Mouse (Mus musculus) thymus, adult 2 months (tissue): ENCODE data around the gene Hist1h3f. TPM values are rescaled to one million over a fixed set of nuclear protein-coding genes. Genes with fewer than 3 reads are reported as not detected.

Experiments used
- DNase-seq: peaks from one replicate; pipeline ENCODE4 v3.0.0; 2021
- H3K27ac ChIP-seq: fragments of 200-500 bp; 2 replicates; pipeline ENCODE4 v1.5.1; 2012; ENCODE audit warnings: low read length, control low read depth; ENCODE audit not compliant: control insufficient read depth, insufficient read depth
- H3K27me3 ChIP-seq: fragments of 200-500 bp; 2 replicates; pipeline ENCODE4 v1.6.1; 2012; ENCODE audit warnings: mild to moderate bottlenecking, low read length, moderate library complexity, mixed read lengths; ENCODE audit not compliant: control insufficient read depth, insufficient read depth
- H3K36me3 ChIP-seq: fragments of 200-500 bp; 2 replicates; pipeline ENCODE4 v1.6.1; 2012; ENCODE audit warnings: mild to moderate bottlenecking, low read length, moderate library complexity; ENCODE audit not compliant: control insufficient read depth, insufficient read depth
- H3K4me1 ChIP-seq: fragments of 200-500 bp; replicated peaks from 2 replicates; pipeline ENCODE4 v1.6.1; 2012; ENCODE audit warnings: low read length; ENCODE audit not compliant: control insufficient read depth, insufficient read depth
- H3K4me3 ChIP-seq: fragments of 200-500 bp; 2 replicates; pipeline ENCODE4 v1.5.1; 2012; ENCODE audit warnings: mild to moderate bottlenecking, low read length, control low read depth, moderate library complexity; ENCODE audit not compliant: control insufficient read depth, insufficient read depth
- CTCF ChIP-seq: fragments of 200-500 bp; IDR thresholded peaks from 2 replicates; pipeline ENCODE4 v1.5.1; 2012; ENCODE audit warnings: mild to moderate bottlenecking, control low read depth, low read length, moderate library complexity, borderline replicate concordance; ENCODE audit not compliant: control insufficient read depth, poor library complexity, insufficient read depth; ENCODE audit errors: extremely low read depth
- POLR2A ChIP-seq: fragments of 200-500 bp; IDR thresholded peaks from 2 replicates; pipeline ENCODE4 v1.6.1; 2012; ENCODE audit warnings: mild to moderate bottlenecking, low read length, control low read depth, moderate library complexity; ENCODE audit not compliant: control insufficient read depth, poor library complexity, insufficient read depth; ENCODE audit errors: extremely low read depth
- WGBS: fragments of 180-500 bp; shearing (Covaris S2); methylation state at CpG from one replicate; pipeline ENCODE4 v1.1.7; 2018; 5-methylcytosine and 5-hydroxymethylcytosine counted together
- polyA plus RNA-seq: library from polyadenylated mRNA; depleted of rRNA; stranded (reverse); fragments of >200 nt; gene quantifications from 2 replicates; pipeline ENCODE4 v1.2.3, GENCODE M21; 2012; rRNA removed

Hist1h3f gene
- polyA plus RNA-seq, 1 experiment = 72.3 TPM

- Histone ChIP-seq H3K27ac (no peak overlapping the region), H3K4me3 (no peak overlapping the region), H3K27me3 (no peaks in the 10 kb centered on the region), H3K4me1 (peaks cover 2% of the 10 kb centered on the region), H3K36me3 (no peaks in the 10 kb centered on the region)
- DNase-seq = no peak
- 76% methylated on average over 7 of the region's 7 CpGs for WGBS
- TF ChIP-seq POLR2A (no peak), CTCF (no peak)
These were observed 48.8 kb downstream of the Hist1h3f start for GRCm38 (mm10) chr13:23592614-23593013.

- Histone ChIP-seq H3K4me1 (peaks cover 2% of the 10 kb centered on the region), H3K27me3 (no peaks in the 10 kb centered on the region), H3K4me3 (no peak overlapping the region), H3K27ac (no peak overlapping the region), H3K36me3 (no peaks in the 10 kb centered on the region)
- no peak for DNase-seq
- WGBS = 12% methylated on average over 5 of the region's 5 CpGs
- TF ChIP-seq CTCF = no peak
- no peak for TF ChIP-seq POLR2A
These were observed 49.4 kb downstream of the Hist1h3f start for GRCm38 (mm10) chr13:23593051-23593770.

Other genes with a start within 250 kb of the Hist1h3f start
- gene Zfp322a, start 174.8 kb upstream of the Hist1h3f start, polyA plus RNA-seq = 2.4 and 3.7 TPM in 2 replicates
- 4.2 and 4.5 TPM in 2 replicates for gene Abt1, start 120.2 kb upstream of the Hist1h3f start, polyA plus RNA-seq
- gene Btn1a1, start 78.2 kb upstream of the Hist1h3f start, polyA plus RNA-seq = 0.05 and 0.15 TPM in 2 replicates
- 0.23 and 0.27 TPM in 2 replicates for gene Btn2a2, start 55.2 kb upstream of the Hist1h3f start, polyA plus RNA-seq
- gene Hist1h4h, start 13.0 kb upstream of the Hist1h3f start, polyA plus RNA-seq = 150 and 182 TPM in 2 replicates
- gene Hist1h2af, start 10.1 kb upstream of the Hist1h3f start, polyA plus RNA-seq = 4,070 and 5,945 TPM in 2 replicates
- 496 and 661 TPM in 2 replicates for gene Hist1h3g, start 8.6 kb upstream of the Hist1h3f start, polyA plus RNA-seq
- gene Hist1h2bh, start 660 bp upstream of the Hist1h3f start, polyA plus RNA-seq = 37.8 and 51.2 TPM in 2 replicates
- gene Hist1h4f, start 7.6 kb downstream of the Hist1h3f start, polyA plus RNA-seq = 208 and 221 TPM in 2 replicates
- gene Hist1h1d, start 9.2 kb downstream of the Hist1h3f start, polyA plus RNA-seq = 1.9 and 2.9 TPM in 2 replicates
- gene Hist1h3e, start 18.3 kb downstream of the Hist1h3f start, polyA plus RNA-seq = 245 and 339 TPM in 2 replicates
- gene Hist1h2ae, start 27.2 kb downstream of the Hist1h3f start, polyA plus RNA-seq = 174 and 210 TPM in 2 replicates
- gene Hist1h2bg, start 27.3 kb downstream of the Hist1h3f start, polyA plus RNA-seq = 523 and 578 TPM in 2 replicates
- 277 and 362 TPM in 2 replicates for gene Hist1h2bf, start 30.1 kb downstream of the Hist1h3f start, polyA plus RNA-seq
- gene Hist1h2ad, start 30.3 kb downstream of the Hist1h3f start, polyA plus RNA-seq = 76.8 and 109 TPM in 2 replicates
- 161 and 207 TPM in 2 replicates for gene Hist1h3d, start 31.7 kb downstream of the Hist1h3f start, polyA plus RNA-seq
- 115 and 120 TPM in 2 replicates for gene Hist1h4d, start 37.5 kb downstream of the Hist1h3f start, polyA plus RNA-seq
- gene Hist1h2be, start 77.1 kb downstream of the Hist1h3f start, polyA plus RNA-seq = 14.4 and 19.9 TPM in 2 replicates
- gene Hist1h1e, start 78.5 kb downstream of the Hist1h3f start, polyA plus RNA-seq = 9.4 and 18.5 TPM in 2 replicates
- gene Hist1h2ac, start 139.9 kb downstream of the Hist1h3f start, polyA plus RNA-seq = 11.0 and 12.9 TPM in 2 replicates
- 153 and 154 TPM in 2 replicates for gene Hist1h2bc, start 140.1 kb downstream of the Hist1h3f start, polyA plus RNA-seq
- gene Hist1h1t, start 151.8 kb downstream of the Hist1h3f start, polyA plus RNA-seq = 0.11 TPM in 1 of 2 replicates, not detected in the other
- 69.8 and 70.6 TPM in 2 replicates for gene Hist1h4c, start 154.4 kb downstream of the Hist1h3f start, polyA plus RNA-seq
- gene Hfe, start 166.8 kb downstream of the Hist1h3f start, polyA plus RNA-seq = 9.8 and 13.5 TPM in 2 replicates
- gene Hist1h1c, start 194.8 kb downstream of the Hist1h3f start, polyA plus RNA-seq = 40.9 and 48.1 TPM in 2 replicates
- 377 and 602 TPM in 2 replicates for gene Hist1h3c, start 201.6 kb downstream of the Hist1h3f start, polyA plus RNA-seq
- gene Hist1h2bb, start 202.7 kb downstream of the Hist1h3f start, polyA plus RNA-seq = 160 and 224 TPM in 2 replicates
- 258 and 455 TPM in 2 replicates for gene Hist1h2ab, start 207.1 kb downstream of the Hist1h3f start, polyA plus RNA-seq
- gene Hist1h3b, start 208.2 kb downstream of the Hist1h3f start, polyA plus RNA-seq = 529 and 561 TPM in 2 replicates
- gene Hist1h4b, start 213.0 kb downstream of the Hist1h3f start, polyA plus RNA-seq = 101 and 134 TPM in 2 replicates
- 295 and 320 TPM in 2 replicates for gene Hist1h4a, start 217.2 kb downstream of the Hist1h3f start, polyA plus RNA-seq
- gene Hist1h3a, start 218.3 kb downstream of the Hist1h3f start, polyA plus RNA-seq = 348 and 451 TPM in 2 replicates
- 18.2 and 21.2 TPM in 2 replicates for gene Hist1h1a, start 219.6 kb downstream of the Hist1h3f start, polyA plus RNA-seq
- gene Trim38, start 225.9 kb downstream of the Hist1h3f start, polyA plus RNA-seq = not detected in 2 replicates